Mouse (Mus musculus) brain, embryonic 18.5 days (tissue): ENCODE data around the gene Pwp2.

Experiments
- DNase-seq: peaks from one replicate; pipeline ENCODE4 v3.0.0-alpha.2; 2012; ENCODE audit warnings: low read depth, low spot score

Pwp2 gene

GRCm38 (mm10) chr10:78171057-78171456 is 13.9 kb downstream of the Pwp2 start:
- DNase-seq, result no peak

DNA sequence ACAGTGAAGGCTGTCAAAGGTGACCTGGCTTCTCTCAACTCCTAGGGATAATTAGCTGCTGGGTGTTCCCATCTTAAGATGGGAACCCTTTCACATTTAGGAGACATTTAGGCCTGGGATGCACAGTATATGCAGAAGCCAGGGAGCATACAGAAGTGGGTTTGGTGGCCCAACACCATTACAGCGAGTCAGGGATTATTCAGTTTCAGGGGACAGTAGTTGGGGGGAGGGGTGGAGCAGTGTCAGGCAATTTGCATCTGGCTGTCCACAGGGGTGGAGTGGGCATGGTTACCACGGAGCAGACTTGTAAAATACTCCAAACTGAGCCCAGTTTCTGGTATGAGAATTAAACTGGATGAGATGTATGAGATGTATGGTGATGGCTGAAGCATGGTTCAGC is 14.5 kb downstream of the Pwp2 start:
- no peak for DNase-seq

DNA sequence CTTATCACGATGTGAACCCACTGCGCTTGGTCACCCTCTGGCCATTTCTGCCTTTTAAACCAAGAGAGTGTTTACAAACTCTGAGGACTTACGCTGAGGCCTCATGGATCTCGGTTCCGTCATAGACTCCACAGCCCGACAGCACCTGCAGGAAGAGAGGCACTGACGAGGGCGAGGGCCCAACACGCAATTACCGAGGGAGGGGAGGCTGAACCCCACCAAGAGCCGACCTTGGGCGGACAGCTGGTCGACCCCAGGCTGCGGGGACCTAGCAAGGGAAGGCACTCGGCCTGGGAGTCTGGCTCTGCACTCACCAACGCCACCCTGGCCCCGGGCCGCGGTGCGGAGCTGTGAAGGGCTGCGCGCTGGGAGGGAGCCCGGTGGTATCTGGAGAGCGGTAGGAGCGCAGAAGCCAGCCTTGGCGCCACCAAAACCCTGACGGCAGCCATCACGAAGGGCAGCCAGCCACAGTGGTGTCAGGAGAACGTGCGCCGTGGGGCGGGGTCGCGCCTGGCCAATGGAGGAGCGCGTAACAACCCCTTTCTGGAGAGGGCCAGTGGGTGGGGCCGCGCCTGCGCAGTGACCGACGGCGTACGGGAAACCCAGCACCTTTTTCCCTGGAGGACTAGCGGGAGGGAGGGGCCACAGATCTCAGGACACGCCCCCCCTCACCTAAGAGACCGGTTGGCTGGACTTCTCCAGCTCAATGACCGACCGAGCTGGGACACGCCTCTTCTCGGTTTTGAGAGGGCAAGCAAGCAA is 15.5 kb downstream of the Pwp2 start, which contains the start of gene D10Jhu81e:
TSS of gene D10Jhu81e (minus strand) at position 502 of the 762 bp plus-strand sequence.
- DNase-seq, result peak; percentile 92

DNA sequence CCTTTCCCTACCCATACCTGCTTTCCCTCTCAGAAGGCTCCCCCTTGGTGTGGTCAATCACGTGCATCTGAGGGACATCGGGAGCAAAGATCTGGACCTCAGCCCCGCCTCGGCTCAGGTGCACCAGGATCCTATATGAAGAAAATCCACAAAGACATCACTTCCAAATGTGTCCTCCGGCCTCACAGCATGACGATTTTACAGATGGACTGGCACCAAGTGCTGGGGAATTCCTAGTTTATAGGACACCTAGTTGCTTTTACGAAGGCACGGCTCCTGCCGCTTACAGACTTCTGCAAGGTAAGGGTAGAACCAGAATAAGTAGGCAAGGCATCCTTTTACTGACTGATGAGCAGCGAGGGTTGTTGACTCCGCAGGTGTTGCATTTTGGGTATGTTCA is 16.2 kb downstream of the Pwp2 start:
- no peak for DNase-seq

DNA sequence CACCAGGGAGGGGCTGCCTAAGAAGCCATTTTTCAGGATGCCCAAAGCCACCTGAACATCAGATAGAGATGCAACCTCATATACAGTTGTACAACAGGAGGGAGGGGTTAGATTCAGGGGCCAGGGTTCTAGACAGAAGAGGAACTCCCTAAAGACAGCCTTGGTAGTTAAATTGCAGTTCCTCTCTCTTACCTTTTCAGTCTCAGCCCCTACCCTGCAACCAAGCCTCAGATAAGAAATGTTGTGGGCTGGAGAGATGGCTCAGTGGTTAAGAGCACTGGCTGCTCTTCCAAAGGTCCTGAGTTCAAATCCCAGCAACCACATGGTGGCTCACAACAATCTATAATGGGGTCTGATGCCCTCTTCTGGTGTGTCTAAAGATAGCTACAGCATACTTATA is 17.2 kb downstream of the Pwp2 start:
- DNase-seq, result no peak

GRCm38 (mm10) chr10:78167333-78167732 is 17.6 kb downstream of the Pwp2 start:
- DNase-seq, result no peak

- DNase-seq, result no peak
These were observed 19.5 kb downstream of the Pwp2 start for GRCm38 (mm10) chr10:78165256-78166005.

- DNase-seq, result no peak
These were observed 20.2 kb downstream of the Pwp2 start for GRCm38 (mm10) chr10:78164786-78165185.

- DNase-seq, result no peak
These were observed 21.0 kb downstream of the Pwp2 start for GRCm38 (mm10) chr10:78163923-78164322.

DNA sequence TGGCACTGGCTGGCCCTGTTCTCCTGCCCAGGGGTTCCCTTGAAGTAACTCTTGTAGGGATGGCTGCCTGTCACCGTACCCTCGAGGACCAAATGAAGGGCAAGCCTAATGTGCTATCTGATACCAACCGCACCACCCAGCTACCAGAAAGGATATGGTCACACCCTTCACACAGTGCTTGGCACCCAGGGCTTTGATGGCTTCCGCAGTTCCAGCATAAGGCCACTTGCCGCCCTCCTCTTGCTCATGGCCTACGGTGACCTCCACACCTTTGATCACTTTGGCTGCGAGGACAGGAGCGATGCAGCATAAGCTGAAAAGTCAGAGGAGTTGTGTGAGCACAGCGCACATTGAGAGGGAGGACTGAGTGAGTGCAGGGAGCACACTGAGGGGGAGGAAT is 21.7 kb downstream of the Pwp2 start:
- DNase-seq, result no peak

DNA sequence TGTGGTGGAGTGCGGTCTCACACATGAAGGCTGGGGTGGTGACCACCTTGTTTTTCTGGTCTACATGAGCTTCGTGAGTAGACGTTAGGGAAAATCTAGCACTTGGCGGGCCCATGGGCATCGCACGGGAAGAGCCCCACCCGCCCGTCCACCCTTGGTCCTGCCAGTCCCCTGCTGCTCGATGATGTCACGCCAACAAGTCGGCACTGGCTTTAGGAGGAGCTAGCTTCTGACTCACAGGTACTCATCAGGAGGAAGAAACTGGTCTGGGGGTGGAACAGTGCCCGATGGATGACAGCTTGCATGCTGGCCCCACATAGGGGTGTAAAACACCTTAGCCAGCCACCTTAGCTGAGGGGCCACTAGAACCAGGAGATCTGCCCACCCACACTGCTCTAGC is 22.3 kb downstream of the Pwp2 start:
- DNase-seq, result no peak

- DNase-seq, result no peak
These were observed 23.9 kb downstream of the Pwp2 start for GRCm38 (mm10) chr10:78161096-78161495.

DNA sequence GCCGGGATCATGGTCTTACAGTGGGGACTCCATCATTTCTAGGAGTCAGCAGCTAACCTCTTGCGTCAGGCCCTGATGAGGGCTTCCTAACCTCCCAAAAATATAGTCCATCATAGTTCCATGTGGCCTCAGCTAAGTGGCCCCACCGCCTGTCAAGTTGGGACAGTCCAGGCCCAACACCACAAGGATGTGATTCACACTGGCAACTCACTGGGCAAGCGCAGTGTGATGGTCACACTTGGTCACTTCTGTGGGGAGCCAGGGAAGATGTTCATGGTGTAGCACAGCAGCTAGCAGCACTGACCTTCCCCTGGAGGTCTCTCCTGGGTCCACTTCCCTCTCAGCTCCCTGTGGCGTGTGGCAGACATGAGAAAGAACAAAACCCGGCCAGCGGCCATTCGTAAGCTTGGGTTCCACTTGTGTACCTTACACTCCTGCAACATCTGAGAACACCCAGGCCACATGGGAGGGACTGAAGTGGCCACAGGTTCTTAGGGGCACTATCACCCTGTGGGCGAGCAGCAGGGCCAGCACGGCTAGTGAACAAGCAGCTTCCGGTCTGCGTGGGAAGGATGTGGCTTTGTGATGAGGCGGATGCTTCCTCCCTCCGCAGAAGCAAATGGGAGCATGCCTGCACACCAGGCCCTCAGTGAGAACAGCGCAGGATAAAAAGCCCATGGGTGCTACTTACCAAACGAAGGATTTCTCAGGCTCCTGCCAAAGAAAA is 24.4 kb downstream of the Pwp2 start:
- DNase-seq, result no peak

DNA sequence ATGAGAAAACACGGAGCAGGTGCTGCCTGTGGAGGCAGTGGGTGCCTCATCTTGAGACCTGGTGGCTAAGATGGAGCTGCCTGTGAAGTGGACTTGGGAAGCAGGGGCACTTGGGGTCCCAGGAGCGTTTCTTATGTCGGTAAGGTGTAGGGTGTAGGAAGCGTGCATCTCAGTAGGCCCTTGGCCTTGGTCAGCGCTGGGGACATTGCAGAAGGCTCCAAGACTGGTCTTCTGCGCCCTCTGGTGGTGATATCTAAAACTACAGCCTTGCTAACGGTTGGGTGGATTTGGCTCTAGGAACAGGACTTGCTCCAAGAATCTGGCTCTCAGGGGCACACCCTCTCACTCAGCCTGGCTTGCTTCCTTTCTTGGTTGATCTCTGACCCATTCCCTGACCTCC is 25.0 kb downstream of the Pwp2 start:
- peak; percentile 30 for DNase-seq

GRCm38 (mm10) chr10:78159252-78159878 is 25.6 kb downstream of the Pwp2 start:
- no peak for DNase-seq

DNA sequence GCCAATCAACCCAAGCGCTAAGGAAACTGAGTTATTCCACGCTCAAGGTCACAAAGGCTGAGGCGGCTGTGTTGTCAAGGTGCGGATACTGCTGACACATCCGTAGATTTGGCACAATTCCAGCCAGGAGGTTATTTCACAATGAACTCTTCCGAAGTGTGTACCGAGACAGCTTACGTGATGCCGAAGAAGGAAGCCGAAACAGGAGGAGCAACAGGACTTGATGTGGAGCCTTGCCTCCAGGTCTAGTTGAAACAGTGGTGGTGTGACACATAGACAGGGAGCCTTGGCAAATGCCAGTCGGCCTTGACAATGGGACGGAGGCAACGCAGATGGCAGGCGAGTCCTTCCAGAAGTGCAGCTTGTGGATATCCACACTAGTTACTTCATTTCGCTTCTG is 26.9 kb downstream of the Pwp2 start:
- DNase-seq, result no peak

- no peak for DNase-seq
These were observed 28.0 kb downstream of the Pwp2 start for GRCm38 (mm10) chr10:78156926-78157325.

GRCm38 (mm10) chr10:78148834-78149766 is 35.8 kb downstream of the Pwp2 start:
- DNase-seq, result no peak

DNA sequence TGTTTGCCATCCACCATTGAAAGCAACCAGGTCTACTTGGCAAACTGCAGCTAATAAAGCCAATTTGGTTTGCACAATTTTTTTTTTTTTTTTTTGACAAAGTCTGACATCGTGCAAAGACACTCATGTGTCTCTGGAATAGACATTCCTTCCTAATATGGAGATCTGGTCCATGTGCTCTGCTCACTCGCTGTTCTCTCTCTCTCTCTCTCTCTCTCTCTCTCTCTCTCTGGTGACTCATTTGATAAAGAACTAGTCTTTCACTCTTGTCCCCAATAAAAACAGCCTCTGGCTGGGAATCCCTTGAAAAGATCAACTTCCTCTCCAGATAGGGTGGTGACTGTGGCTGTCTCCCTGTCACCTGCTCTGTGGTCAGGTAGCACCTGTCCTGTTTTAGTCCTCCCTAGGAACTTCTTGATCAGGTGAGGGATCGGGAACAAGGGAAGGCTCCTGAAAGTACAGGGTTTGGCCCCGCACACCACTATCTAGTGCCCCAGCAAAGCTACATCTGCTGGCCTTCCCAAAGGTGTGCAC is 37.0 kb downstream of the Pwp2 start:
- no peak for DNase-seq

- no peak for DNase-seq
These were observed 41.0 kb downstream of the Pwp2 start for GRCm38 (mm10) chr10:78143727-78144505.
